Mouse (Mus musculus): ENCODE data around the gene Lyrm2.
A peak's percentile ranks its signal among the peaks of the same experiment; 100 is the strongest.

The Lyrm2 gene

DNA sequence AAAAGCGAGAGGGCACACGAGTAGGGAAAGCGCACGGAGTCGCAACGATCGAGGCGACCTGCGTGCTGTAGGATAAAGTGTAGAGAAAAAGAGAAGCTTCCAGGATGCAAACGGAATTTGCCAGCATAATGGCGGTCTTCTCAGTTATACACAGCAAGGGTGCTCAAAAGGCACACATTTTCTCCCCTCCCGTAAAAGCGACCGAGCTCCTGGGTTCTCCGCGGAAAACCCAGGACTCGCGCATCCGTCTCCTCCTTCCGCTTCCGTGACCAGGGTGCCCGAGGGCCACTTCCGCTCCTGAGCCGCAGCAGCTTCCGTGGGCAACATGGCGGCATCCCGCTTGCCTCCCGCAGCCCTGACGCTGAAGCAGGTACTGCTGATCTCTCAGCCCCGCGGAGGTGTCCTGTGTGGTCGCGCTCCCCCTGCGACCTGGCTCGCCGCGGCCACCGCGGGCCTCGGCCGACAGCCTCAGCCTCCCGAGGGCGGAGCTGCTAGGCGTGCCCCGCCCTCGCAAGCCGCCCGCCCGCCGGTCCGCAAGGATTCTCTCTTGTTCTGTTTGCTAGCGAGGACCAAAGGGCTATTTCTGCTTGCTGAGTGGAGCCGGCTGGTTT, at the start of gene Lyrm2:
TSS of gene Lyrm2 (plus strand) at position 288 of the 611 bp plus-strand sequence.
- ATAC-seq (ENCODE audit: insufficient number of reproducible peaks, low FRiP score, low TSS enrichment) = peak; percentile 97

DNA sequence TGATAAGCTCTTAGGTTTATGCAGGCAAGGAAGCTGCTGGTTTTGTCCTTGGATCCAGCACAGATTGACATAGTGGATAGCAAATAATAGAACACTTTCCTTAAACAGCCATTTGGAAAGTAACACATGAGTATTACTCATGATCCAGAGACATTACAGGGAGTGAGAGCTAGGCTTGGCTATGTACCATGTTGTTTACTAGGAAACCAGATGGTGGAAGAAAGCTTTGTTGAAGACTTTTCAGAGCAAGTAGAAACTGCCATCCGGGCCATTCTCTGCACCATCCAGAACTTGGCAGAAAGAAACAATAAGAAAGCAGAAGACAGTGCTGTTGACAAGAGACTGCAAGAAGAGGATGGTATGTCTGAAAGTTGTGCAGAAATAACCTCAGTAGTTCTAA, 49.3 kb upstream of the Lyrm2 start:
- no peak for ATAC-seq (ENCODE audit: insufficient number of reproducible peaks, low FRiP score, low TSS enrichment)

DNA sequence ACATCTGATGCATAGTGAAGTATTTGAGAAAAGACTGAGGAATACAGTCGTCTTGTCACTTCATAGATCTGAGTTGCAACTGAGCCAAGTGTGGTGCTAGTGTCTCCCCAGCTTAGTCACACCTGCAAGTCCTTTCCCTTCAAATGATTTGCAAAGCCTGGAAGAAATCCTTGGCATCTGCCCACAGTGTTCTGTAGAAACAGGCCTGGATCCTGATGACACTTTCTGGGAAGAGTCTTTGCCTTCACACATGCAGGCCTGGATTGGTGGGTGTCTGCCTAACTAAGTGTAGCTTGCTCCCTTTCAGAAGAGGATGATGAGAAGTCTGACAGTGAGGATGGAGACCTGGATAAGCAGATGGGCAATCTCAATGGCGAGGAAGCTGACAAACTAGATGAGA, 42.6 kb upstream of the Lyrm2 start:
- ATAC-seq (ENCODE audit: insufficient number of reproducible peaks, low FRiP score, low TSS enrichment) = no peak

DNA sequence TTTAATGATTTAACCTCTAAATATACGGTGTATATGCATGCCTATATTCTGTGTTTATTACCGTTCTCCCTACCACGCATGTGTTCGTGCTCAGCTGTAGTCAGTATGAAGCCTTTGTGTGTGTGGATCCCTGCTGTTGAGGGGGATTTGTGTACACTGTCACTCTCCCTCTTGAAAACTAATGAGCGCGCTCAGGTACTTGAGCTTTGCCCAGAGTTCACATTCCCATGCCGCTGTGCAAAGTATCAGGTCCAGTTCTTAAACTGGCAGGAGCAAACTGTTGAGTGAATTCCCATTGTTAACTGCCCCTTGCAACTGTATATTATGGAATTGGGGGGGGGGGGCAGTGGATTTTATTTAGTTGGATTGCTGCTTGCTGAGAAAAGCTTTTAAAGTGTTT, 32.6 kb upstream of the Lyrm2 start:
- ATAC-seq (ENCODE audit: insufficient number of reproducible peaks, low FRiP score, low TSS enrichment) = no peak

DNA sequence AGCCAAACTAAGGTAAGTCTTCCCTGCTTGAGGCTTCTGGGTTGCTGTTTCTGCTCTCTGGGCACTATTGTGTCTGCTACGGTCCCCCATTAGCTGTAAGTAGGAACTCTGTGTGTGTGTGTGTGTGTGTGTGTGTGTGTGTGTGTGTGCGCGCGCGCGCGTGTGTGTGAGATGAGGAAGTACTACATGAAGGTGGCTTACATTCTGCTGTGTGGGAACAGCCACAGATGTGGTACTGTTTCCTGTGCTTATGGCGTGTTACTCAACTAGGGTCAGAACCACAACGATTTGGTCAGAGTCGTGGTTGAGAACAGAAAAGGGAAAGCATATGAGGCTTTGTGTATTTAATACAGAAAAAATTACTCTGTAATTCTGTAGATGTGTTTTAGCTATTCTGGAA, 32.0 kb upstream of the Lyrm2 start:
- no peak for ATAC-seq (ENCODE audit: insufficient number of reproducible peaks, low FRiP score, low TSS enrichment)

DNA sequence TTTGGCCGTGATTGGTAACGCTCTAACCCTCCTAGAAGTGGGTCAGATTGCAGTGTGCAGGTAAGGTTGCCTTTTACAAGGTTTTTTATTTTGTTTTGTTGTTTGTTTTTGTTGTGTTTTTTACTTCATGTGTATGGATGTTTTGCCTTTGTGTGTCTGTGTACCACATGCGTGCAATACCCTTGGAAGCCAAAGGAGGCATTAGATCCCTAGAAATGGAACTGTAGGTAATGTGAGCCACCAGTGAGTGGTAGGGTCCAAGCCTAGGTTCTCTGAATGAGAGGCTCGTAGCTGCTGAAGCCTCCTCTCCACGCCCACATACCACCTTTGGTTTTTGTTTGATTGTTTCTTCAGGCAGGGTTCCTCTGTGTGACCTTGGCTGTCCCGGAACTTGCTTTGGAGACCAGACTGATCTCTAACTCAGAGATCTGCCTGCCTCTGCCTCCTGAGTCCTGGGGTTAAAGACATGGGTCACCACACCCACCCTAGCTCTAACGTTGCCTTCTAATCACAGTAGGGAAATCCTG, 29.7 kb upstream of the Lyrm2 start:
- no peak for ATAC-seq (ENCODE audit: insufficient number of reproducible peaks, low FRiP score, low TSS enrichment)

DNA sequence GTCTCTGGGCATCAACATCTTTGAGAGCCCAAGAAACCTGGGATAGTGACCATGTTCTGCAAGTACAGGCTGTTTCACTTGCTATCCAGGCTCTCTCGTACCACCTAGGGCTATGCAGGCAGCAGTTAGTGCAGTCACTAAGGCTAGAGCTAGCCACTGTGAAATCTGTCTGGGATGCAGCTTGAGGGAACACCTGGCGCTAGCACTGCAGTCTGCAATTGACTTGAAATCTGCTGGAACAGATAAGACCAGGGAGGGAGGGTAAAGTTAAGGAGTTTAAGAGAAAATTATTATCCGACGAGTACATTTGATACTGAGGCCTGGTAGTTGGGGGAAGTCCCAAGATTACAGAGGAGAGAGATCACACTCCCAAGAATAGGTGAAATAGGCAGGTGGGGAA, 20.1 kb upstream of the Lyrm2 start:
- no peak for ATAC-seq (ENCODE audit: insufficient number of reproducible peaks, low FRiP score, low TSS enrichment)

DNA sequence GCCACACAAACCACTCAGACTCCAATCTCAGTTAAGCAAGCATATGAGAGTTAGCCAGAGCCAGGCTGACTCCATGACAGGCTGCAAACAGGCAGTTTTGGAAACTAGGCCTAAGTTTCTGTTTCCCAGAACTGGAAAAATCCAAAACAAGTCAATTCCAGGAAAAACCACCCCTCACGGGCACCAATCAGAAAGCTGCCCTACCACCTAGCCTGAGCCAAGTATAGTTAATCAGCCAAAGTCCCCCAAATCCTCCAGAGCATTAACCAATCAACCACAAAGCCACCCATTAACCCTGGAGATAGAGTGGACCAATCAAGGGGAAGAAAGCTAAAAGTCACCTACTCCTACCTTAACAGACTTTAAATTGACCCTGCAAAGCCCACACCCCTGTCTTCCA, 12.9 kb upstream of the Lyrm2 start:
- no peak for ATAC-seq (ENCODE audit: insufficient number of reproducible peaks, low FRiP score, low TSS enrichment)

DNA sequence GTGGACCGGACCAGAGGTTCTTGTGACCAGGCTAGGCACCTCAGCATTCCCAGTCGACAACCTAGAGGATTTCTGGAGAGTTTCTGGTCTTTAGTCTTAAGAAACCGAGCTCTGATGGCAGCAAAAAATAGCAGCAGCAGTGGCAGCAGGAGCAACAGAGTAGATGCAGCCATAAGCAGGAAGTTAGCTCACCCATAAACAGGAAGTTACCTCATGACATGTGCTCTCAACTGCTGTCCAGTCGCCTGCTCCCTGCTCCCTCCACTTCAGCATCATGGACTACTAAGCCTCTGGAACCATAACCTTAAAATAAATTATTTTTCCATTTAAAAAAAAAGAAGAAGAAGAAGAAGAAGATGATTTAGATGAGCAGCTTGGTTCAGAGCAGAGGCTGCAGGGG, 11.0 kb upstream of the Lyrm2 start:
- ATAC-seq (ENCODE audit: insufficient number of reproducible peaks, low FRiP score, low TSS enrichment) = no peak

DNA sequence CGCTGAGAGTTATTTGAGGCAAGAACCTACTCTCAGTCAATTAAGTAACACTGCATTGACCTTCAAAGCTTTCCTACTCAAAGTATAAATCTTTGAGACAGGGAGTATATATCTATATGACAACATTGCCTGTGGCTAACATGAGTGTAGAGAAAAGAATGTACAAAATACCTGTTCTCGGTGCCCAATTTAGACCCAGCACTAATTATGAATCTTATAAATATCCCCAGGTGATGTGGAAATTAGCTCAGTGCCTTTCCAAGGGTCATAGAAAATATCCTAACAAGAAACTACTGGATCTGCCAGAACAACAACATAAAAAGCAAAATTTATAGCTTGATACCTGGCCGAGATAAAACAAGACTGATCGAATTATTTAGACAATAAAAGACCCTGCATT, 1.1 kb upstream of the Lyrm2 start:
- ATAC-seq (ENCODE audit: insufficient number of reproducible peaks, low FRiP score, low TSS enrichment) = no peak

DNA sequence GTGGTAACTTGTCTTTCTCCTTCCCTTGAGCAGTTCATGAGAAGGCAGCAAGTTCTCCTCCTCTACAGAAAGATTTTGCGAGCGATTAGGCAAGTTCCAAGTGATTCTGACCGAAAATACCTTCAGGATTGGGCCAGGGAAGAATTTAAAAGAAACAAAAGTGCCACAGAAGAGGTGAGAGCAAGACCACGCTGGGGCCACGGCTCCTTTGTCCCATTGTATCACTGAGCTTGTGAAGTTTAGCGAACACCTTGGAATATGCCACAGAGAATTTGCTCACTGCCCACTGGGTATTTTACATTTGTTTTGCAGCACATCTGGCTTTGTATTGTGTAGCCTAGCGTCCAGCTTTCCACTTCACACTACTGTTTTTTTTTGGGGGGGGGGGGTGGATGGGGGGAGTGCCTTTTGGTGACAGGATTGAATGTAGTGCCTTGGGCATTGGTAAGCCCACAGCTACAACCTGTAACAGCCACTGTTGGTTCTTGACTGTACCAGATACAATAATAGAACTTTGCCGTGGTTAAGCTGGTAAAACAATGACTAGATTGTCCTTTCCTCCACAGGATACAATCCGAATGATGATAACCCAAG, 621 bp downstream of the Lyrm2 start:
- ATAC-seq (ENCODE audit: insufficient number of reproducible peaks, low FRiP score, low TSS enrichment) = peak; percentile 14; the same call in 1 of the 2 replicates

DNA sequence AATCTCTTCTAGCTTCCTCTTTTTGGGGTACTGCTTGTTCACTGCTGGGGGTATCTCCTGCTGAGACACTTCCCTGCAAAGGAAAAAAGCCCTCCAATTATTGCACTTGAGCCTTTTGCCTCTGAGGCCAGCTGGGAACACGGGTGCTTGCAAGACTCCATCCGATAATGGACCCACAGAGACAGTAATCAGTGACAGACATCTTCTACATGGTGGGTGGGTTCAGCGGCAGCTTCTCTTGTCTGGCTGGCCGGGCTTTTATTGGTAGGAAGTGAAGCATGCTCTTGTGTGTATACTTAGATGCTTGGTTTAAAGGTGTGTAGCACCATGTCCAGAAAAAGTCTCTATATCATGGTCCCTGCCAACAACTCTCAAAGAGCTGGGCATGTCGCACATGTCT, 17.4 kb downstream of the Lyrm2 start:
- no peak for ATAC-seq (ENCODE audit: insufficient number of reproducible peaks, low FRiP score, low TSS enrichment)

DNA sequence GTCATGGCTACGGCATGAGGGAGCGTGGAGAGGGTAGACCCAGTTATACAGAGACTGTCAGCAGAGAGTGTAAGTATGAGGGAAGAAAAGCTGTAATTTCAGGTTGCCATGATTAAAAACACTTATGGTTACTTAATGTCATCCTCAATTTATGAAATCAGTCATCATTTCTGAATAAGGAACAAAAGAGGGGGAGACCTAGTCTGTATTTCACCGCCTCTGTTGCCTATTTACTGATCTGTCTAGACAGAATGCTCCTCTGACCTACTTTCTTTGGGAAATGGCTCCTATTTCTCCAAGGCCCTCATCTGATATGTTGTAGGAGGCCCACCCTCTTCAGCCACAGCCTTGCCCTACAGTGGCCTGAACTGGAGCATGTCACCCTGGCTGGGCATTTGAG, 20.6 kb downstream of the Lyrm2 start:
- no peak for ATAC-seq (ENCODE audit: insufficient number of reproducible peaks, low FRiP score, low TSS enrichment)

DNA sequence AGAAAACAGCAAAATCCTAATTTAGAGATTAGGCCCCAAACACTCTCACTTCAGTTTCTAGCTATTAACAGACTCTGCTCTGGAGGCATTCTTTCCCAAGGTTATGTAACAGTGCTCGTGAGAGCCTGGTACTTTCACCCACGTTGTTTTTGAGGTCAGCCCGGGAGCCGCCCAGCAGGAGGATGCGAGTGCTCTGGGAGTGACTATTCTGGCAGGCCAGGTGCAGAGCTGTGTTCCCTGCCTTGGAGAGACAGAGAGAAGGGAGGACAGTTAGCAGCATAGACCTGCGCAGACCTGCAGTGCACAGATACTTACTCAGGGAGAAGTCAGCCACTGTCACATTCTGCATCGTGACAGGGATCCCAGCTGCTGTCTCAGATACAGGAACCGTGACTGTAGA, 24.2 kb downstream of the Lyrm2 start:
- peak; percentile 64; the same call in 1 of the 2 replicates for ATAC-seq (ENCODE audit: insufficient number of reproducible peaks, low FRiP score, low TSS enrichment)

DNA sequence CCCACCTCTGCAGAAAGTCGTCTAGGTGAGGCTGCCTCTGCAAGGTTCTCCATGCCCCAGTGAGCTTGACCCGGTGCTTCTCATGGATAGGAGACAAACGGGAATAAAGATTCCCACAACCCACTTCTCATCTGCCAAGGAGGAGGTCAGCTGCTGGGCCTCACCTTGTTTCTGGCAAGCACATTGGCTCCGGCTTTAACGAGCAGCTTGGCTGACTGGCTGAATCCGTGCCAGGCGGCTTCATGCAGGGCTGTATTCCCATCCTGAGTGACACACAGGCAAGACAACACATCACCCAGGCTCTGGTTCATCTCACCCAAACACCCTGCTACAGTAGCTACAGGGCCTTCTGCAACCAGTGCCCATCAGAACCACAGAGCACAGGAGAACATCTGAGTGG, 26.9 kb downstream of the Lyrm2 start:
- peak; percentile 74 for ATAC-seq (ENCODE audit: insufficient number of reproducible peaks, low FRiP score, low TSS enrichment)

DNA sequence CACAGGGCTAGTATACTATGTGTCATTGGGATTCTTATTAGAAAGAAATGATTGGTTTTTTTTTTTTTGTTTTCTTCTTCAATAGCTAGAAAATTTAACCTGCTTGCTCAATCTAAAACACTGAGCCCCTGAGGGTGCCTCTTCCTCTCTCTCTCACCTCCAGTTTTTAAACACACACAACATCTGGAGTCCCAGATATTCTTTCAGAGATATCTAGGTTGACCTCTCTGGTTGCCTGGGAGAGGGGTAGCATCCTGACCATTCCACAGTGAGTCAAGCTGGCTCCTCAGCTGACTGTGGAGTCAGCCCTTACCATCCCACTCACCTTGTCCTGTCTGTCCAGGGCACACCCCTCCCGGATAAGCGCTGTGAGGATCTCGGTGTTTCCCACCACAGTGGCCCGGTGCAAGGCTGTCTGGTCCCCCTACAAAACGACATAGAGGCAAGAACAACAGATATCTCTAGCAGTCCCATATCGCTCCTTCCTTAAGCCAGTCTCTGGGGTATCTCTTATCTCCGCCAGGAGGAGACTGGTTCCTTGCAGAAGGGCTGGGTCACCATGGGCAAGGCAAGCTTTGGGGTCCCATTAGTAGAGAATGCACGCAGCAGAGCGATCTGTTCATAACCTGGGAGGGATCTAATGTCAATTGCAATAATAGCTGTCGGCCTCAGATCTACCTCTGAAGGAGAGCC, 28.5 kb downstream of the Lyrm2 start:
- ATAC-seq (ENCODE audit: insufficient number of reproducible peaks, low FRiP score, low TSS enrichment) = no peak

DNA sequence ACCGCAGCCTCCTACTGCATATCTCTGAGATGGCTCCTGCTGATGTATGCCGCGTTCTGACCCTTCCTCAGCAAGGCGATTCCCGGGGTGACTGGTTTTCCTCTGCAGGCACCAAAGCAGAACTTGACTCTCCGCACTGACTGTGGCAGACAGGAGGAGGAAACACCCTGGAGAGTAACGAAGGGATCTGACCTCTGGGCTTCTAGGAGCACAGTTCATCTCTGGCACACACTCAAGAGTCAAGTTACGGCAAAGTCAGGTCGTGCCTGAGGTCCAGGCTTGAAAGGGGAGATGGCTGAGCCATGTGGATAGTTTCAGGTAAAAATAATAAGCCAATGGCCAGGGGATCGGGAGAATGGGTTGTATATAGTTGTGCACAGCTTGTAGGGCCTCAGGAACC, 29.3 kb downstream of the Lyrm2 start:
- no peak for ATAC-seq (ENCODE audit: insufficient number of reproducible peaks, low FRiP score, low TSS enrichment)

DNA sequence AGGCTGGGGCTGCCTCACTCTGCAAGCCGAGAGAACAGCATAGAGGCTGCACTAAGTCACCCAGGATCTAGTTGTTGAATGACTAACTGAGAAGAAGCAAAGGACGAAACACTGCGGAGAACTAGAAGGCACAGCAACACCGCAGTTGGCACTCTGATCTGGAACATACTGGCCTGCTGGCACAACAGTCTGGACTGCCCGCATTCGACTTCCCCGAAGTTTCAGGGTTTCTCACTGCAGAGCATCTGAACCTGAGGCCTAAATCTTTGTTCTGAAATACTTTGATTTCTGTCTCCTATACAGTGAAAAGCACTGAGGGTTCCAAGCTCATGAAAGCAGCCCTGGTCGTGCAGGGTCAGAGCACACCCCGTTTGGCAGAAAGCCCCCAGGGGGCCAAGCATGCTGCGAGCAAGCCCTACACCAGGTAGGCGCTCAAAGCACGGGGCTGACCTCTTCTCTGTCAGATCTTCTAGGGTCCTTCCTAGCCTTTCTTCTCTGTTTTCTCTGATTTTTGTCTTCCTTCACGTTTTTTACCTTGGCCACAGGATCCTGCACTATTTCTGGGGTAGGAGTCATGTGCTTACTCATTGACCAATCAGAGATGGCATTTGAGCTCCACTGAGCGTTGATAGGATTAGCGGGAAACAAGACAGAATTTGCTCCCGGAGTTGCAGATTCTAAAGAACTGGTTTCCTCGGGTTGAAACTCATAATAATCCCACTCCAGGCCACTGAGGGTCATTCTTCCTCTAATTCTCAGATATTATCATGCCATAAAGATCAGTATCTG, 33.6 kb downstream of the Lyrm2 start:
- peak; percentile 83 for ATAC-seq (ENCODE audit: insufficient number of reproducible peaks, low FRiP score, low TSS enrichment)

DNA sequence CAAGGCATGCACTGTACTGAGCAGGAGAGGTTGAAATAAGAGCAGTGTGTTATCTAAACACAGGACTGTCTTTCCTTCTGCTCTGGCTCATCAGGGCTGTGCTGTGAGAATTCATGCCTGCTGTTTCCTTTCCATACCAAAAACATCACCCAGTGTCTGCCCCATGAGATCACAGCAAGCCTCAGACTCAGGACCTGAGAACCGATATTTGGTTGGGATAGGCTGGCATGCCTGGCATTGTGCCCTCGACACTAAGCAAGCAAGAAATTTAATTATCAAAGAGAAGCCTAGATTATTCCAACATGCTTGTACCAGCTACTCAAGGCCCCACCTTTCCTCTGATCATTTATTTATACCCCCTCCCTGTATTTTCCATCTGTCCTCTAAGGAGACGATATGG, 34.5 kb downstream of the Lyrm2 start:
- no peak for ATAC-seq (ENCODE audit: insufficient number of reproducible peaks, low FRiP score, low TSS enrichment)

DNA sequence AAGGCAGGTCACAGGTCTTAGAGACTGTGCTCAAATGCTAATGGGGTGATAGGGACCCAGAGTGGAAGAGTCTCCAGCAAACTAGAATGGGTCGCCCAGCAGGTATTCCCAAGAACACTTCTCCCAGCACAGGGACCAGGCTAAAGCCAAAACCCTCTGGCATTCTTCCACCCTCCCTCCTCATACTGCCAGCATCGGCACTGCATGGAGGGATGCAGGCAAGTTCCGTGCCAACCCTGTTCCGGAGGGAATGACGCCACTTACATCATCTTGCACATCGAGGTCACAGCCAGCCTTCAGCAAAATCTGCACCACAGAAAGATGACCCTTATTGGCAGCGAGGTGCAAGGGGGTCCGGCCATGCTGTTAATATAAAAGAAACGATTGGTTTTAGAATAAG, 36.0 kb downstream of the Lyrm2 start:
- ATAC-seq (ENCODE audit: insufficient number of reproducible peaks, low FRiP score, low TSS enrichment) = no peak

DNA sequence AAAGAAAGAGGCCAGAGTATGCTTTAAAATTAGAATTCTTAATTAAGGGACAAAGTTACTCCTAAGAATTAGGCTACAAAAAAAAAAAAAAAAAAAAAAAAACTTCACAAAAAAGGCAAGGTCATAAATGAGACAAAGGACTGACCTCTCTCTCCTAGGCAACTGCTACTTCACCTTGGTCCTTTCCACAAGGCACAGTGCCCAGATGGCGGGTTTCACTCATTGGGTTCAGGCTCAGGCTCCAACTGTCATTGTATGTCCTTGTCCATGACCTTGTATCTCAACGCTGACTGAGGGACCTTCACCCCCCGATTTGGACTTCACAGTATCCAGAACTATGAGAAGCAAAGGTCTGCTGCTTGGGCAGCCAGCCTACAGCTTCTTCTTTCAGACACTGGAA, 38.3 kb downstream of the Lyrm2 start:
- no peak for ATAC-seq (ENCODE audit: insufficient number of reproducible peaks, low FRiP score, low TSS enrichment)
